Mouse (Mus musculus): ENCODE results near the gene Lamc1.

Lamc1 gene

DNA sequence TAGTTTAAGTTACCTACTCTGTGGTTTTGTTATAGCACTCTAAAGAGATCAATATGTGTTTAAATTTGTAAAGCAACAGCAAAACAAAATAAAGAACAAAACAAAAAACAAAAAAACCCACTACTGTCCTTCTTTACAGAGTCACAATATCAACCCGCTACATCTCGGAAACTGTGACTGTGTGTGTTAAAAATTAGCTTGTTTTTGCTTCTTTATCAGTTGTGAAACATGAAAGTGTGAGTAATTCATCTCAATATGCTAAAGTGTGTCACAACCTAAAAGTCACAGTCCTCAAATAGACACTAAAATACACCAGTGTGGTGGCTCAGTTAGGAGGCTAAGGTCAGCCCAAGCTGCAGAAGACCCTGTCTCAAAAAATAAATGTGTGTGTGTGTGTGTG lies 14.5 kb upstream of the Lamc1 start:
- no peak for TF ChIP-seq GATA4 (IDR thresholded peaks at IDR 0.05; ENCODE audit: insufficient replicate concordance, low read length)

DNA sequence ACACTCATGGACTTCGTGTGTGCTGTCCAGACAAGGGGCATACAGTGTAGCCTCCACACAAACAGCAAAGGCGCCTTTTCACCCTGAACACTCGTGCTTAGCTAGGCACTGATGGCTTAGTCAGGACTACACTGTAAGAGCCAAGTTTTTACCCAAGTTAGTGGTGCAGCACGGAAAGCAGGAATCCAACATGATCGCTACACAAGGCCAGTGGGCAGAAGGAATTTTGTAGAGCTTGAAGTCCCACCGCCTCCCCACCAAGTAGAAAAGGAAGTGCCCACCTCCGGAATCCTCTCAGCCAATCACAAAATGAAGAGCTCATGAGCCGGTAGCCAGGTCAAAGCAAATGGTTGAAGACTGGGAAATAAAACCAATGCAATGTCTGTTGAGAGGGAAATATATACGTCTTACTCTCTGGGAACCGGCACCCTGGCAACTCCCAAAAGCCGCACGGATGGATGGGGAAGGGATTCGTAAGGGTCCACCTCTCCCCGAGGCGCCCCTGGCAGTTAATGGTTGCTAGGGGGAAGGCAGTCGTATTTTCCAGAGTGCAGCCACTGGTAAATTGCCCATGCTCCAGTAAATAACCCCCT lies 13.2 kb upstream of the Lamc1 start:
- TF ChIP-seq GATA4 (IDR thresholded peaks at IDR 0.05; ENCODE audit: insufficient replicate concordance, low read length): no peak

DNA sequence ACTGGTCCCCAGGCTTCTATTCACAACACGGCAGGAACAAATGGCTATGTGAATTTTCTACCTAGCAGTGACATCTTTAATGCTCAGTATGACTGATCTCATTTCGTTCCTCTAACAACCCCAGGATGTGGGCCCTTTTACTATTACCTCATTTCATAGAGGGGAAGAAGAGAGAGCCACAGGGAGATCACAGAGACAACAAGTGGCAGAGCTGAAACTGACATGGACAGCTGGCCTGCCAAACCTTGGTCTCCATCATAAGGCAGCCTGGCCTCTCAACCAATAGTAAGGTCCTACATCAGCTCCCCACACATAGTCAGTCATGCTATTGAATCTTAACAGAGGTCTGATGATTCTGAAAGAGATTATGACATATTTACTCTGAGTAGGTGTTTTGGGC lies 12.4 kb upstream of the Lamc1 start:
- no peak for TF ChIP-seq GATA4 (IDR thresholded peaks at IDR 0.05; ENCODE audit: insufficient replicate concordance, low read length)

DNA sequence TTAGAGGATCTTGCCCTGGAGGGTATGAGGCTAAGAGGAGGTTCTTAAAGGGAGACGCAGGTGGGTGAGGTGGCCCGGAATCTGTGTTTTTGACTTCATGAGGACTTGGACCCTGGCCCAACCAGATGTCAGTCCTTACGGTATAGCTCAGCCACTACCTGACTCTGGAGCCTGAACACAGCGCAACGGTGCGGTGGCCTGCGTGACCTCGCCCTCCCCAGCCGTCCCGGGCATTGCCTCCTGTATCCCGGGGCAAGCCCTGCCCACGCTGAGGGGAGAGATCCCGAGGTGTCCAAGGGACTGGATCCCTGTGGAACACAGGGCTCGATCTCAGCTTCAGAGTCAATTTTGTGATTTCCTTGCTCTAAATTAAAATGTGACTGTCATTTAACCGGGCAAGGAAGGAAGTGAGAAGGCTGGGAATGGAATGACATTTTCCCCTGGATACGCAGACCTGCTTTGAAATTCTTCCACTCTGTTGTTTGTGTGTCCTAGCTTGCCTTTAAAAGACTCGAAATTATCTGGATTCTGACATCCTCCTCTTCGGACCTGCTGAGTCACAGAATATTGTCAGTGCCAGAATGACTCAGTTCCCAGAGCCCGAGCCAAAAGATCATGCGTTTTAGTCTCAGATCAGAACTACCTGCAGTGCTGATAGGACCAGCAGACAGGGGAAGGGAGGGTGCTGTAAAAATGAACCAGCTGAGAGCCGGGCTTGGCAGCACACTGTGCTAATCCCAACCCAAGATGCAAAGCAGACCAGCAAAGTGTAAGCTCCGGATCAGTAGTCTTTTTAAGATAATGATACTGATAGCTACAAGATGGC lies 923 bp upstream of the Lamc1 start:
- TF ChIP-seq GATA4 (IDR thresholded peaks at IDR 0.05; ENCODE audit: insufficient replicate concordance, low read length): no peak; the same call in 1 of the 2 replicates

DNA sequence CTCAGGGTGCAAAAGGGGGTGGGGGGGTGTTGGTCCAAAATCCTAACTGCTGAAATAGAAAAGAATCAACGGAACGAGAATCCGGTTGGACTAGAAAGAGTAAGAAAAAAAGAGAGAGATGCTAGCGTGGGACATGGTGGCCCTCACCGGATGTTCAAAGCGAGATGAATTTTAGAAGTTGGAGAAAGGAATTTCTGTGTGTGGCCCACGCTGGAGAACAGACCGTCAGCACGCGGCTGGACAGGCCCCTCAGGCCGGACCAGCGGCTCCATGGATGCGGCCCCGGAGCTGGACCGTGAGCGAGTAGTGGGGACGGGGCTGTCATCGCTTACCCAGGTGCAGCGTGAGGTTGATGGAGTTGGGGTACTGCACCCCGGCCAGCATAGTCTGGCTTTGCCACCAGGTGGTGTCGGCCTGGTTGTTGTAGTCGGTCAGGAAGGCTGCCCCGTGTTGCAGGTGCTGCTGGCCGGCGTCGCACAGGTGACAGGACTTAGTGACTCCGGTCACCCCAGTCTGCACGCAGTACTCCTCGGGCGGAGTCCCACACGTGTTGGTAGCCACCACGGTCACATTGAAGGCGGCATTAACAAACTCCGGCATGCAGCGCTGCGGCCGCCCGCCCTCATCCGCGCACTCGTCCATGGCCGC lies 666 bp downstream of the Lamc1 start:
- TF ChIP-seq GATA4 (IDR thresholded peaks at IDR 0.05; ENCODE audit: insufficient replicate concordance, low read length): no peak

DNA sequence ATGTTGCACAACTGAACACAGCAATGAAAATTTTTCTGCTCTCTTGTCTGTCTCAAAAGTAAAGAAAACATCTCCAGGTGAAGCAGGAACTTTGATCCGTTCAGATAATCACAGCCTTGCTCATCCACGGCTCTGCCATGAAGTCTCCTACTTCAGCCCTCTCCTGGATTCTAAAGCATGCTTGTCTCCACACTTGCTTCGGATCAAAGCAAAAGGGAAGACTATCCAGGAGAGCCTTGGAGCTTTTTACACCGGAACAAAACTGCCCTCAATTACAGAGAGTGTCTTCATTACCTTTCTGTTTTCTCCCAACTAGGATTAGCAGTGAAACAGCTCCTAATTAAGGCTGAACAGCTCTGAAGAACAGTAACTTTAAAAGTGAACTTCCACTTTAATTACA lies 1.4 kb downstream of the Lamc1 start:
- TF ChIP-seq GATA4 (IDR thresholded peaks at IDR 0.05; ENCODE audit: insufficient replicate concordance, low read length): no peak

DNA sequence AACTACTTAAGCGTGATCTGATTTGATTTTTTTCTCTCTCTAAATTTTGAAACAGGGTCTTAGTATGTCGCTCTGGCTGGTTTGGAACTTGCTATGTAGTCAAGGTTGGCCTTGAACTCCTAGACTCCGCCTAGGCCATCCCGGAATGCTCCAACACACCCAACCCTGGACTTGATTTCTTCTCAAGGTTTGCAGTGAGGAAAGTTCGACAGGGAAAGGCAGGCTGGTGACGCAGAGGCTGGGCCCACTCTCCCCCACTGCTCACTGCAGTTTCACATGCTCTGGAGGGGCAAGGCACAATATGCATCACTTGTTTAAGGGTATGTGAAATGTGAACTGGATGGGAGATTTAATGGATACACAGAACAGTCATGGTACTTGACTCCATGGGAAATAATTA lies 3.3 kb downstream of the Lamc1 start:
- no peak for TF ChIP-seq GATA4 (IDR thresholded peaks at IDR 0.05; ENCODE audit: insufficient replicate concordance, low read length)

DNA sequence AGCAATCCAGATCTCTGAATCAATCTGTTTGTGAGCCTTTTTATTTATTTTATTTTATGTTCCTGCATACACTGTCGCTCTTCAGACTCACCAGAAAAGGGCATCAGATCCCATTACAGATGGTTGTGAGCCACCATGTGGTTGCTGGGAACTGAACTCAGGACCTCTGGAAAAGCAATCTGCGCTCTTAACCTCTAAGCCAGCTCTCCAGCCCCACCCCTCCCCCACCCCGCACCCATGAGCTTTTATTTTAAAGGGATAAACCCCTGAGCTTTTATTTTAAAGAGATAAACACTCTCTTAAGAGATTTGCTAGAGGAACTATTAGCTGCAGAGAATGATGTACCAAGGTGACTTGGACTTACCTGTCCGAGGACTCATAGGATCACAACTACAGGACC lies 5.5 kb downstream of the Lamc1 start:
- TF ChIP-seq GATA4 (IDR thresholded peaks at IDR 0.05; ENCODE audit: insufficient replicate concordance, low read length): no peak

DNA sequence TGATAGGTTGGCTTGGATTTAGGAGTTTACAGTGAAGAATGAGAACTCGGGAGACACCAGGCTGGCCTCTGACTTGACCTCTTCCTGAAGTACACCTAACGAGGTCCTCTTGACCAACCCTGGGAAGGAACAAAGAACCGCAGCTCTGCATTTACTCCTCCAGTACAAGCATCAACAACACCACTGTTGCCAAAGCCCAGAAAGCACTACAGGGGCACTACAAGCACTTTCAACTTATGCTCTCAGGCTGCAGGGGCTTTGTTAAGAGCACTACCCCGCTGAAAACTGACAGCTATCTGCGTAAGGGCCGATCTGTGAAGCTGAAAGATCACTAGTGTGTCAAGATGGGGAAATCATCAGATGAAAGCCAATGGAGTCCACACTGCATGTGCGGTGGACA lies 6.4 kb downstream of the Lamc1 start:
- TF ChIP-seq GATA4 (IDR thresholded peaks at IDR 0.05; ENCODE audit: insufficient replicate concordance, low read length): no peak

DNA sequence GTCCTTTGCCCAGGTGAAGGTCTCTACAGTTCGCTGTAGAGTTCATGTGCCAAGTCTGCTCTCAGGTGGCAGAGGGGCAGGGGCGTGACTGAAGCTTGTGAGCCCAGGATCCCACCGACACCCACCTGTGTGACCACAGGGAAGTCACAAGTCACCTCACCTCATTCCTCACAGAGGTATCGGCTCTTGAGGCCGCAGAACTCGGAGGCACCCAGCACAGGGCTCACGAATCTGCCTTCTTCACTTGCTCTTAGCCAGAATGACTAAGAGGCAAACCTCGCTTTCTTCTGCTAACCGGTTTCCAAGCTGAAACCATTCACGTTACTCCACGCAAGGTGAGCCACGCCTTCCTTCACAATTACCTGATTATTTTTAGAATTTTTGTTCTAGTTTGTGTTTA lies 11.2 kb downstream of the Lamc1 start:
- TF ChIP-seq GATA4 (IDR thresholded peaks at IDR 0.05; ENCODE audit: insufficient replicate concordance, low read length): no peak

DNA sequence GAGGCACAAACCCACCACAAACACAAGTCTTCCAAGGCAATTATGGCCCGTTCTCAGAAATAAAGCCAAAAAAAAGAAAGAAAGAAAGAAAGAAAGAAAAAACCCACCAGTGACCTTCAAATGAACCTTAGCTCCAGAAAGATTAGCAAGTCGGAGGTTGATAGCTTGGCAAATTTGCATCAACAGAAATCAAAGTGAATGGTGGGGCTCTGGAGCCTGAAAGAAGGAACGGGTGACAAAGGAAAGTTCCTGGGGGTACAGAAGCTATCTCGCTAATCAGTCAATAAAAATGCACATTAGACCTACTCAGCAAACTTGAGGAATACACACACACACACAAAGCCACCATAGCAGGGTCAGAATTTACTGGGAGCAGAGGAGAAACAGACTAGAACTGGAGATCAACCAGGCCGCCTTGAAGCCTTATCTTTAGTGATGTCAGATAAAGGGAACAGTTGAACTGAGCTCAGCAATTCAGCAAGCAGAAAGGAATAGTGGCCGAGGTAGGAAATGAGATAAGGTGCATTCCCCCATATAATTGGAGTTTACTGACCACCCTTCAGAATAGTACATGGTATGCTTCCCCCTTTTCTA lies 11.9 kb downstream of the Lamc1 start:
- TF ChIP-seq GATA4 (IDR thresholded peaks at IDR 0.05; ENCODE audit: insufficient replicate concordance, low read length): no peak

DNA sequence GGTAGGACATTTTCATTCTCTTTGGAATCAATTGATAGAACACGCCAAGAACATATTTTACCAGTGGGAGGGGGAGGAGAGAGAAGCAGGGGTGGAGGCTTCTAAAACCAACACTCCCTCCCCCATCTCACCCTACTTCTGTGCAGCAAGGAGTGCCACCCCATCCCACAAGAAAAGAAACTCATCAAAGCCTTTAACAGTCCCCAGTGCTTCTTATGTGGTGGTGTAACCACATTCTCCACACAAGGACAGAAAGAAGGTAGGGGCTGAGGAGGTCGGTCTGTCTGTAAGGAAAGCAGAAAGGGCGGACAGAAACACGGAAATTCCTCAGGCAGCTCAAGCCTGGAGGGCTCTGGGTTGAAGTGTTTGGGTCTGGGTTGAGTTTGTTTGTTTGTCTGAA lies 12.5 kb downstream of the Lamc1 start:
- no peak for TF ChIP-seq GATA4 (IDR thresholded peaks at IDR 0.05; ENCODE audit: insufficient replicate concordance, low read length)

DNA sequence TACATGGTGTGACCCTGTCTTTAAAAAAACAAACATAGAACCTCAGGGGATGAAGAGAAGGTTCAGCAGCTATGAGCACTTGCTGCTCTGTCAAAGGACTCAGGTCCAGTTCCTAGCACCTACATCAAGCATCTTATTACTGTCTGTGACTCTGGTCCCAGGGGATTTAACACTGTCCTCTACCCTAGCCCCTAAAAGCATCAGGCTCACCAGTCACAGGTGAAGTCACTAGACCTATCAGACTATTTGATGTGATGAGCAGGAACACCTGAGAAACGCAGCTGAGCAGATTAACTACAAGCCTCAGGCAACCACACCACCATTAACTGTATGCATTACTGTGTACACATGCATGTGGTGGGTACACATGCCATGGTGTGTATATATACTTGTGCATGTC lies 13.8 kb downstream of the Lamc1 start:
- TF ChIP-seq GATA4 (IDR thresholded peaks at IDR 0.05; ENCODE audit: insufficient replicate concordance, low read length): no peak

DNA sequence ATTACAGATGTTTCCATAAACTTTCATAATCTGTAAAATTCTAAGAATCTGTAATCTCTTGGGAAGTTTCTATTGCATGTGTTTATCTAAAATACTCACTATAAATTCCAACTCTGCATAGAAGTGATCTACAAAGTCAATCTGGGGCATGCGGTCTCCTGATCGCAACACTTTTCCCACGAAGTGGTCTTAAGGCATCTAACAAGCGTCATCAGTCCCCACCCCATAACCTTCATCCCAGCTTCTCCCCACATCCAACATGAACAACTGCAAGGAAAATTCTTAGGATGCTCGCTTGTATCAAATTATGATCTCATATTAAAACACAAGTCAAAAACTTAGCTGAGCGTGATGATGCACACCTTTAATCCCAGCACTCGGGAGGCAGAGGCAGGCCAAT lies 14.3 kb downstream of the Lamc1 start:
- TF ChIP-seq GATA4 (IDR thresholded peaks at IDR 0.05; ENCODE audit: insufficient replicate concordance, low read length): no peak

DNA sequence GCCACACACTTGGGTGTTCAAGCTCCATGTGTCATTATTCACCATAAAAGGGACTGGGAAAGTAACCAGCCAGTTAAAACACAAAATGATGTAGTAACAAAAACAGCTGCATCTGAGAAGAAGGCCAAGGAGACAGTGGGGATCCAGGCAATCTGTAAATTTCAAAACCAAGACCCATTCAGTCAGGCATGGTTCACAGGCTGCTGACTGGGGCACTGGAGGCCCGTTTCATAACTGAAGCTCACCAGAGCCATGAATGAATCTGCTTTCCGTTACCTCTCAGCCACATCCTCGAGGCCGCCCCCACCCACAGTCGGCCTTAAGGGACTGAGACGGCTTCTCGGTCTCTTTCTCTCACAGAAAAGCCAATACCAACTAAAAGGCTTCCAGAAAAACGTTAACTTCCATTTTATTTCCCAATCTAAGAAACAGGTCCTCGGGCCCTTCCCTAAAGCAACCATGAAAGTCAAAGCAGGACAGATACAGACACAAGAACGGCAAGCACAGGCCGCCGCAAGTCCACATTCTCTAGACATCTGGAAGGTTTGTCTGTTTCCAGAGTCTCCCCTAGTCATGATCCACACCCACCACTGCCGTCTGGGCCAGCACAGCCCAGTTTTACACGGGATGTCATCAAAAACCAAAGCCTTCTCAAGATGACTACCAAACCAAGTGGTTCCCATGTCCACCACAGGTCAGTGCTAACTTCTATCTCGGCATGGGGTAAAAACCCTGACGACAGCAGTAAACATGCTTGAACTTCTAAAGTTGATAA lies 14.9 kb downstream of the Lamc1 start:
- no peak for TF ChIP-seq GATA4 (IDR thresholded peaks at IDR 0.05; ENCODE audit: insufficient replicate concordance, low read length)
